Mouse (Mus musculus) telencephalon, adult 2 months (tissue): ENCODE measurements around the gene Cck.

Source experiments
- DNase-seq: peaks from one replicate; pipeline ENCODE4 v3.0.0-alpha.2; 2011; ENCODE audit warnings: low read depth, low spot score

Gene Cck

DNA sequence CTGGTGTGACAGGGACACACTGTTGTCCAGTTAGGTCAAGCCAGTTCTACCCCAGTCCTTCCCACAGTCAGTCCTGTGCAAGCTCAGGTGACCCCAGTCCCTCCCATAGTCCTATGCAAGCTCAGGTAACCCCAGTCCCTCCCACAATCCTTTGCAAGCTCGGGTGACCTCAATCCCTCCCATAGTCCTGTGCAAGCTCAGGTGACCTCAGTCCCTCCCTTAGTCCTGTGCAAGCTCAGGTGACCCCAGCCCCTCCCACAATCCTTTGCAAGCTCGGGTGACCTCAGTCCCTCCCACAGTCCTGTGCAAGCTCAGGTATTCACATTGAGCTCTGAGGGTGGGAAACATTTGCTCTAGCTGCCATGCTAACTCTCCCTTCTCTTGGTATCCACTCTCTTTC is 35.5 kb downstream of the Cck start:
- no peak for DNase-seq

DNA sequence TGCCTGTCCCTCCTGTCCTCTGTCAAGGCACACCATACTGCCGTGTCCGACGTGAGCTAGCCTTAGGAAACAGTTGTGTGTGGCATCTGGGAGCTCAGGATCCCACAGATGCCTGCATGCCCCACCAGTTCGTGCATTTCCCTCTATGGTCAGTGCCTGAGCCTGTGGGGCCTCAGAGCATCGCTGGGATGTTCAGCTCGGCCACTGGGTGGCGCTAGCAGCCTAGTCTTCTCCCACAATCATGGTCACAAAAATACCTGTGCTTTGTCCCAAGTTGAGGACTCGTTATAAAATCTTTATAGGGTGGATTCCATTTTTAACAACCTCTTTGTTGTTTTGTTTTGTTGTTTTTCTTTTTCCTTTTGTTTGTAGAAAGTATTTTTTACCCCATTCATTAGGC is 37.0 kb downstream of the Cck start:
- DNase-seq = no peak

DNA sequence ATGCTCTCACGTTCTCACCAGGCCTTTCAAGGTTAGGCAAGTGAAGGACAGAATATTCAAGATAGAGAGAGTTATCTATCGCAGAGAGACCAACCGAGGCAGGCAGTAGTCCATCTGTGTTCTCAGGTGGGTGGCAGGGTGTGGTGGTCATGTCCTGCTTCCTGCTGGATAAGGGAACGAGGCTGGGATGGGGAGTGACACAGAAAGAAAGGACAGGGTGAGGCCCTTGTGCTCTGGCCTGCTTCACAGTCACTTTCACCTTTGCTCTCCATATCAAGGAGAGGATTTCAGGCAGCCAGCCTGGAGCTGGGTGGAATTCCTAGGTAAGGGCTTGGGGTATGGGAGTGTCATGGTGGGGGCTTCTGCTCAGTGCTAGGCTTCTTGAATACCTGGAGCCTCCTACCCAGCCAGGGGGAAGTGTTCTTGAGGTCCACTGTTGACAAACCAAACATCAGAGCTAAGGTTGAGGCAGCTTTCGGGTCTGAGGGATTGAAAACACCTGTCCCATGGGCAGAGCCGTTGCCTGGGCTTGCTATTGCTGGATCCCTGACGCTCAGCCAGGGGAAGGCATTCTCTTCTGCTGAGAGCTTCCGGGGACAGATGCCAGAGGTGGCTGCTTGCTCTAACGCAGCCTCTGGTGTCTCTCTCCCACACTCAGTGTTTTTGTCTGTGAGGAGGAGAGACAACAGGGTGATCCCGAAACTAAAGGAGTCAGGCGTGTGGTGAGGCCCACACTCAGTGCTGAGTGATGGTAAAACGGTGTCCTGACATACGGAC is 38.6 kb downstream of the Cck start:
- DNase-seq = no peak

DNA sequence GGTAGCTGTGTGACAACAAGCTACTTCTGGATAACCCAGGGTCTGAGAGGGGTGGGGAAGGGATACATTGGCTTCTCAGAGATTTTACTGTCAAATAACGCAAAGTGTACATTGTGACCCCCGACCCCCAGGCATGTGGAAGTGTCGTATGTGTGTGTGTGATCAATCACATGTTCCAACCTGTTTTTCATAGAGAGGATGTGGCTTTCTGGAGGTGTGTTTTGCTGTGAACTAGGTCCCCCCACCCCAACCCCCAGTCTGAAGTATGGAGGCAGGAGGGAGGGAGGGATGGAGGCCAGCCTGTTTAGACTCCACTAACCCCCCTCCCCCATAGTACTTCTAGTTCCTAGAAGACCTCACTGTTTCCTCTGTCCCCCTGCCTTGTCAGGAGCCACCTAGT is 40.6 kb downstream of the Cck start:
- no peak for DNase-seq

DNA sequence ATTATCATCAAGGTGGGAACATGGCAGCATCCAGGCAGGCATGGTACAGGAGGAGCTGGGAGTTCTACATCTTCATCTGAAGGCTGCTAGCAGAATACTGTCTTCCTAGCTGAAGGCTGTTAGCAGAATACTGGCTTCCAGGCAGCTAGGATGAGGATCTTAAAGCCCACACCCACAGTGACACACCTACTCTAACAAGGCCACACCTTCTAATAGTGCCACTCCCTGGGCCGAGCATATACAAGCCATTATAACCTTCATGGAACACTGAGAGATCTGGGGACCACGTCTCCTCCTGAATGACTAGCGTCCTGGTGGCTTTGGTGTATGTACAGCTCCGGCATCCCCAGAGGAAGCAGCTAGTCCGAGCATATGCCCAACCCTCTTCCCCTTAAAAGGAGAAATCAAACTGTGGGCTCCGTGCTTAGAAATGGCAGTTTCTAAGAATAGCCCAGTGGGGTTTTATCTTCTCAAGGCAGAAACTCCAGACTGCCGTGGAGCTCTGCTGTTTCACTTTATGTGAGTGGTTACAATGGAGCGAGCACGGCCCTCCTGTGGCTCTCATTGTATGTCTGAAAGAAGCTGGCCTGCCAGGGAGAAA is 43.1 kb downstream of the Cck start:
- DNase-seq = peak; percentile 83

DNA sequence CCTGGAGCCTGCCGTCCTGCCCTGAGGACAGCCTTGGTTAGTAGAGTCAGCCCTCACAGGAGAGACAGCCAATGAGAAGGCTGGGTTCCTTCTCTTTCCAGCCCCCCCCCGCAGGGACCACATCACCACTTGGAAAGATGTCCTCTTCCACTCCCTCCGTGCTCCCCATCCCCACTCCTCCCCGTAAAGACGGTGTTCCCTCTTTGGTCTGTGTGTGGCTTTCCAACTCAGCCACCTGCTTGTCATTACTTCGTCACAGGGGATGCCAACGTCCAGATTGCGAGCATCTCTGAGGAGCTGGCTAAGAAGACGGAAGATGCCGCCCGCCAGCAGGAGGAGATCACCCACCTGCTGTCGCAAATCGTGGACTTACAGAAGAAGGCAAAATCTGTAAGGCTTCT is 49.1 kb downstream of the Cck start:
- peak; percentile 50 for DNase-seq

DNA sequence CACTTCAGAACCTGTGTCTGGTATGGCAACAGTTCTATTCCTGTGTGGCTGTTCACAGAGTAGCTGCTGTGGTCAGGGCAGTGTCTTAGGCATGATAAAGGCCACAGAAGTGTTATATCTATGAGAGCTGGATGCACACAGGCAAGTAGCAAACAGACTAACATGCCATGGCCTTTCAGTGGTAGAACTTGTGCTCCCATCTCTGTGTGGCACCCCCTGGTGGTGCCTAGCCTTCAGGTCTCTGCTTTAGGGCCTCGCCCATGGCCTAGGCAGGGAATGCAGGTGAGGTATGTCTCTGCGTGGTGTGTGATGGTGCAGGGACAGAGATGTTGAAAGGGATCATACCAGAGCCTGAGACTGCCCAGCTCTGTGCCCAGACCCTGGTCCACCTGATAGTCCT is 50.1 kb downstream of the Cck start:
- no peak for DNase-seq

DNA sequence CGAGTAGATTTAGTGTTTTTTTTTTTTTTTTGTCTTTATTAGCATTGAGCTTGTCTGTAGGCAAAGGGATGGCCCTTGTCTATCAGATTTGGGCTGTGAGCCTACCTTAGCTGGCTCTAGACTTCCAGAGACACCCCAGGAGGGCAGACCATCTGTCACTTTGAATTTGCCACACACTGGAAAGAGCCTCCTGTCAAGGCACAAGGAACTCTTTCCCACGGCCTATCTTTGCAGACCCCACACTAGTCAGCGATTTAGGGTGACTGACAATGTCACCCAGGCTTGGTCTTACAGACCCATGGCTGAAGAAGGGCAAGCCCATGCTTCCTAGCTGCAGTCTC is 51.2 kb downstream of the Cck start:
- no peak for DNase-seq

DNA sequence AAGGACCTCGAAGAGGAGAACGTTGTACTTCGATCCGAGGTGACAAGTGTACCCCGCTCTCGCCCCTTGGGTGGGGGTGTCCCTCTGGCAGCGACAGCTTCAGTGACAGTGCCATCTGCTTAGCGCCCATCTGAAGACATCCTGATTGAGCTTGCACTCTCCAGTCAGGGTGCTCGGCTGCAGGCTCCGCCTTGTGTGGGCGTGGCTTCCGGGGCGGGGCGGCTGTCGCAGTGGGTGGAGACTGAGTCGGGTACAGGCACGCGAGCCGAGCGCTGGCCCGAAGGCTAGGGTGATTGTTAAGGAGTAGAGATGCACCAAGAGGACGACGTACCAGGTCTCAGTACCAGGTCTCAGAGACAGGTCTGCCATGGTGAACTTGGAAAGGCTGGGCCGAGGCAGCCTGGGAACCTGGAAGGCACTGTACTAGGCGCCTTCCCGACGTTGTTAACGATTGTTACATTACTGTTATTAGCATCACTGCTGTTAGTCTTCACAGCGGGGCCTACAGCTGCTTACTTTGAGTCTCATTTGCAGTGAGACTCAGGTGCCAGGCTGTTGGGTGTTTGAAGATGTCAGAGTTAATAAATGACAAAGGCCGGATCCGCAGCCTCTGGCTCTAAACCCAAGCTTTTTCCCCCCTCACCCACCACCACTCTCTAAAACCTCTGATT is 51.7 kb downstream of the Cck start:
- no peak for DNase-seq

DNA sequence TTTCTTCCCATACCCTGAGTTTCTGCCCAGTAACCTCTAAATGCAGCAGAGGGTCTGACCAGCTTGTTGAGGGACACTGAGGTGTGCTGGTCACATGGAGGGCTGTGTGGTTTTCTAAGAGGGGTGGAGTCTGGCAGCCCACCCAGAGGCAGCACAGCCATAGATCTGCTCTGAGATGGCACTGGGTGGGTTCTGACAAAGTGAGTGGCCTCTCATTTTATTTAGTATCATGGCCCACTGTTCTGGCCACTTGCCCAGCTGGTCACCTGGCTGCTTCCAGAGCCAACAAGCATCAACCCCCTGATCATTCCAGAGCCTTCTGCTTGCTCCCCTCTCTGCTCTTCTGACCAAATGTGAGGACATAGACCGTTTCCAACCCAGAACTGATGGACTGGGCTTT is 53.3 kb downstream of the Cck start:
- no peak for DNase-seq
